Mouse (Mus musculus): ENCODE measurements at regions not wholly inside any gene's neighbourhood (a gene's known extent, or its start where the extent isn't known, plus 50 kb on each side); places are given as distances from the start of the nearest gene placed in this dataset.

DNA sequence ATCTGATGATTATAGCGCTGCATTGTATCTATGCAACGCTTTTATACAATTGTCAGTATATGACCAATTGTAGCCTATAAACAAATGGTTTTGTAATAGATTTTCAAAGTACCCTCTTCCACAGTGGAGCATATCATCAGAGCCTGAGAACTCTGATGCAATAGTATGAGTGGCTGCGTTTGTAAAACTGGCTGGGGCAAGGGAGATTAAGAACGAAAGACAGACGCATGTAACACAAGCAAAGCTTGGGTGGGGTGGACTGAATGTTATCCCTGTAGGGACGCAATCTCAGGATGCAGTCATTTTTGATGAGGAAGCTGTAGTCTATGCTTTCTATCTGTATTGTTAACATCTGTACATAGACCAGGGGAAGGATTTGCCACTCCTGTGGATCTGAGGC, 246.9 kb upstream of the Fggy start:
- no peak for DNase-seq (ENCODE audit: low spot score in 2 of 2)

DNA sequence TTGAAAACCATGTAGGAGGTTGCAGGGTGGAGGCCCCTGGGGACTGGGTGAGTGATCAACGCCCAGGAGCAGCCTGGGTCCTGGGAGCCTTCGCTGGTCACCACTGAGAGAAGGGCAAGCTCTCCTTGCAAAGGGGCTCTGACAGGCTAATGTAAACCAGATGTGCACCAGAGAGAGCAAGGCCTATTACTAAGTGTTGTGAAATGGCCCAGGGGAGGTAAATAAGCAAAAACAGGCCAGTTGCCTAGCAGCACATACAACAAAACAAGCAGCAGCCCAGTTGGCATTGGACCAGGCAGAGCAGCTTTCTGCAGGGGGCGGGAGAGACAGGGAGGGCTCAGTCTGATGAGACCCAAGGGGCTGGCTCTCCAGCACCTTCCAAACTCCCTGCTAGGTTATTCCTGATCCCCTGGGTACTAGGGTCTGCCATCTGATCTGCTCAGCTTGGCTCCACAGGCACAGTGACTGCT, 239.5 kb upstream of the Fggy start:
- DNase-seq (ENCODE audit: low spot score in 2 of 2) = no peak

DNA sequence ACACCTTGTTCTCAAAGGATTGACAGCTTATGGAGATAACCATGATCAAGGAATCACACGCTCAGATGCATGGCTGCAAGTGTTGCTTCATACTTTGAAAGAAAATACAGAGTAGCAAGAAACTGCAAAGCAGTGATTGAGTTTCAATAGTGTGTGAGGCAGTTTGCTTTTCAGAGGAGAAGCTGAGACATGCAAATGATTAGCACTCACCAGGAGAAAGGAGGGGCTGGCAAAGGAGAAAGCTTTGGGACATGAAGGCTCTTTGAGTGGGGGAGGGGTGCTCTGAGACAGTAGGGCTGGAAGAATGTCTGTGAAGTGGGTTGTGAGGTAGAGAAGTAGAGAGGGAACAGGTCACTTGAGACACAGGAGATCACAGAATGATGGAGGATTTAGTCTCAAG, 238.7 kb upstream of the Fggy start:
- no peak for DNase-seq (ENCODE audit: low spot score in 2 of 2)

DNA sequence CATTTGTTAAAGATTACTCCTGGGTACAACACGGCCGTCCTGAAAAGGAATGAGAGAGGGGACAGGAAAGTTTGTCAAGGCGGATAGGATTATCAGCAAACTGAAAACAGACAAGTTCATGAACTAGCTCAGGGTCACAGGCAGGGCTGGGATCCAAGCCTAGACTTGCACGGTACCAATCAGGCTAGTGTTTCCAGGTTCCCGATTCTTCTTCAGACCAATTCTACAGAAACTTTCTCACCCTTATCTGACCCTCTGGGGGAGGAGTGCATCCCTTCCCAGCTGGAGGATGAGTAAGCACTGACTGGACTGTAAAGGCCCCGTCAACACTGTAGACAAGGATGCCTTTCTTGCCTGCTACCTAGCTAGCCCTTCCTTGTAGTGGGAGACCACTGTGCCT, 238.3 kb upstream of the Fggy start:
- no peak for DNase-seq (ENCODE audit: low spot score in 2 of 2)

DNA sequence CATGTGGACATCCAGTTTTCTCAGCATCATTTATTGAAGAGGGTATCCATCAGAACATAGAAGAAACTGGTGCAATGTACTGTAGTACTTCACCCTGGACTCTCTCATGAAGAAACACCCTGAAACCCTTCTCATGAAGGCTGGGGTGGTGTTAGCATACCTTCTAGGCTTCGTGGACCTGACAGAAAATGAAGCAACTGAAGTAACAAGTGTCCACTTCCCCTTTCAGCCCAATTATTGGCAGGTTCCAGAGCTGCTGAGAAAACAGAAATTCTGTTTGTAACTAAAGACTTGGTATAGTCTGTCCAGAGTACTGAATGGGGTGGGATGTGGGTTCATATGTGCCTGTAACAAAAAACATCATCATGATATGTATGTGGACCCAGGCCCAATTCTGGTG, 231.4 kb upstream of the Fggy start:
- no peak for DNase-seq (ENCODE audit: low spot score in 2 of 2)

- DNase-seq (ENCODE audit: low spot score in 2 of 2) = no peak
Measured at GRCm38 (mm10) chr4:95339822-95340221, 217.5 kb upstream of the Fggy start.

DNA sequence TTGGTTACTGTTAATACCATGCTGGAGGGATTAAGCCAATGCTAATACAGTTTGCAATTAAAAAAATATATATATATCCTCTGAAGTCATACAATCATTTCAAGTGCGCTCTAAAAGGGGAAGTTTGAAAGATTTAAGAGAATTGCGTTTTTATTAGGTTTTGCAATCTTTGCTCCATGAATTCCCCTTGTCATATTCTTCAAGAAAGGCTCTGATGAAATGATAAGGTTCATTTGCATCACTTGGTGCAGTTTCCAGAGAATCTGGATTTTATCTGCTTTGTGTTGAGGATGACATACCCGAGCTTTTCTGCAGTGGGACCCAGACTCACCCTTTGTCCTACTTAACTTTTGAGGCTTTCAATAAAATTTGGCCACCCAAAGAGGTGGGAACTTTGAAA, 216.4 kb upstream of the Fggy start:
- no peak for DNase-seq (ENCODE audit: low spot score in 2 of 2)

GRCm38 (mm10) chr4:95346722-95347197, 210.5 kb upstream of the Fggy start:
- DNase-seq (ENCODE audit: low spot score in 2 of 2) = no peak

DNA sequence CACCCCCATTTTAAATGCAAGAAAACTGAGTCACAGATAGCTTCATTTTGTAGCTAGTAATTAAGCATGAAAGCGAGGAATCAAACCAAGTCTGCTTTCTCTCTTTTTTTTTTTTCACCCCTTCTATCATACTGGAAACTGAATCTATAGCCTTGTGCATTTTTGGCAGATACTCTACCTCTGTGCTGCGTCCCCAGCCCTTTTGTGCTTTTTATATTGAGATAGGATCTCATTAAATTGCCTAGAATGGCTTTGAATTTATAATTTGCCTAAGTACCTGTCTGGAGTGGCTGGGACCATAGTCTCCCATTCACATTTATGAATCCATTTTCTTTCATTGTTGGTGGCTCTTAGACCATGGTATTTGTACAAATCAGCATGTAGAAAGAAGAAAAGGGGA, 209.9 kb upstream of the Fggy start:
- no peak for DNase-seq (ENCODE audit: low spot score in 2 of 2)

- DNase-seq (ENCODE audit: low spot score in 2 of 2) = no peak
Measured at GRCm38 (mm10) chr4:95348405-95349123, 208.7 kb upstream of the Fggy start.

- DNase-seq (ENCODE audit: low spot score in 2 of 2) = peak in 1 of 2 experiments; percentile 6
Measured at GRCm38 (mm10) chr4:95353894-95354319, 203.4 kb upstream of the Fggy start.

DNA sequence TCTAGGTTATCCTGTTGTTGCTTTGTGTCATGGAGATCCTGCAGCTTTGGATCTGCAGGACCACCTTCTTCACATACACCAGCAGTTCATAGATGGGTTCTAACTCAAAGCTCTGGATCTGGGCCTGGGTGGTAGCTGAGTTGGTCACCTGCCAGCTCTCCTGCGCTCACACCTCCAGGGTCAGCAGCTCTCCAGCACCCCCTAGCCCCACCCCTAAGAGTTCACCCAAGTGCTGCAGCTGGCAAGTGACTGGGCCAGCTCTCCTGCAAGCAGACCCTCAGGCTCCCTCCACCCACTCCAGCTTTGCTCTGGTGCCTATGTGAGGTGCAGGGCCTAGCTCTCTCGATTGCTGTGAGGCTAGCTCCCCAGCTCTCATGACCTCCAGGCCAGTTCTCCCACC, 198.6 kb upstream of the Fggy start:
- DNase-seq (ENCODE audit: low spot score in 2 of 2) = no peak

DNA sequence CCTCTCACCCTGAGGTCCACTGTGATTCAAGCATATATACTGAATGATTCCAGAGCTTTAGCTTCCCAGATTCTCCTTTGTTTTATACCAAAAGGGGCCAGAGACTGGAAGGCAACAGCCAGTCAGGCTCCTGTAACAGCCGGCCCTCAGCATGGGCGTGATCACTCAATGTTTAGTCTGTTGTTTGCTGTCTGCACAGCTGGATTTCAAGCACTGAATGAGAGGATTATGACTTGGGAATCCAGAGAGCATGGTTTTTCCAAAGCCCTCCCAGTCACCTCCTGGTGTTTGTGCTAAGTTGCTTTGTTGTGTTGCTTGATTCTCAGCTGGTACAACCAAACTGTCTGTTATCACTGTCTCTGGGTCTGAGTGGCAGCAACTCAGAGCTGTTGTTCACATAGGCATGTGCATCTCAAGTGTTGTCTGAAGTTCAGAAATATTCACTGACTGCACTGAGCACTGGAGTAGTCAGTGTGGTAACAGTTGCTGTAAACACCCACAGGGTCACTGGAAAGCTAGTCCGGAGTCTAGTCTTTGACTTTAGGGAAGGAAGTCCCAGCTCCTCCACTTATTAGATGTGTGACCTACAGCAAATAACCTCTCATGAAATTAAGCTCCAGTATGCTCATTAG, 196.9 kb upstream of the Fggy start:
- DNase-seq (ENCODE audit: low spot score in 2 of 2) = no peak

DNA sequence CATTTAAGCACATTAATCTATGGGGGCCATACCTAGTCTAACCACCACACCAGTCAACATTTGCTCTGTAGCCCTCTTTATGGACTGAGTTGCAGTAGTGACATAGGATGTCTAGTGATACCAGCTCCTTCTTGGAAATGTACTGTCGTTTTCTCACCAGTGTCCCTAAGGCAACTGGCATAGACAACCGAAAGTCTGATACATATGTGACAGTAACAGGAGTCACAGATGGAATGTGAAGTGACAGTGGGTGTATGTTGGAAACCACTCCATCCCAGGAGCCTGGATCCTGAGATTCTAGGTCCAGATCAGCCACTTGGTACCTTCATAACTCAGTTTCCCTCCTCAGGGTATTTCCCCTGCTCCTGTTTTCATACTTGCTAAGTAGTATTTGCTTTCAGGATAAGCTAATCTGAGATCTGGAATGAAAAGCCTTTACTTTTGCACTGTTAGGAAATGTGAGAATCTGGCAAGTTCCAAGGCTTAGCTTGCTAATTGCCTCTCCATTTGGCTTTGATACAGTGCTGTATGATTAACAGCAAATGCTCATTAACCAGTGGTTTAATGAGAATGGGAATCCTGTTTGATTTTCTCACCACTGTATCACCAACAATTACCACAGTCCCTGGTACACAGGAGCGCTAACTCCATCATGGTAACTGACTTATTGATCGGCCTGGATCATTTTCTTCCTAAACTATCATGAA, 192.8 kb upstream of the Fggy start:
- DNase-seq (ENCODE audit: low spot score in 2 of 2) = no peak

GRCm38 (mm10) chr4:95376386-95376785, 180.9 kb upstream of the Fggy start:
- DNase-seq (ENCODE audit: low spot score in 2 of 2) = no peak

DNA sequence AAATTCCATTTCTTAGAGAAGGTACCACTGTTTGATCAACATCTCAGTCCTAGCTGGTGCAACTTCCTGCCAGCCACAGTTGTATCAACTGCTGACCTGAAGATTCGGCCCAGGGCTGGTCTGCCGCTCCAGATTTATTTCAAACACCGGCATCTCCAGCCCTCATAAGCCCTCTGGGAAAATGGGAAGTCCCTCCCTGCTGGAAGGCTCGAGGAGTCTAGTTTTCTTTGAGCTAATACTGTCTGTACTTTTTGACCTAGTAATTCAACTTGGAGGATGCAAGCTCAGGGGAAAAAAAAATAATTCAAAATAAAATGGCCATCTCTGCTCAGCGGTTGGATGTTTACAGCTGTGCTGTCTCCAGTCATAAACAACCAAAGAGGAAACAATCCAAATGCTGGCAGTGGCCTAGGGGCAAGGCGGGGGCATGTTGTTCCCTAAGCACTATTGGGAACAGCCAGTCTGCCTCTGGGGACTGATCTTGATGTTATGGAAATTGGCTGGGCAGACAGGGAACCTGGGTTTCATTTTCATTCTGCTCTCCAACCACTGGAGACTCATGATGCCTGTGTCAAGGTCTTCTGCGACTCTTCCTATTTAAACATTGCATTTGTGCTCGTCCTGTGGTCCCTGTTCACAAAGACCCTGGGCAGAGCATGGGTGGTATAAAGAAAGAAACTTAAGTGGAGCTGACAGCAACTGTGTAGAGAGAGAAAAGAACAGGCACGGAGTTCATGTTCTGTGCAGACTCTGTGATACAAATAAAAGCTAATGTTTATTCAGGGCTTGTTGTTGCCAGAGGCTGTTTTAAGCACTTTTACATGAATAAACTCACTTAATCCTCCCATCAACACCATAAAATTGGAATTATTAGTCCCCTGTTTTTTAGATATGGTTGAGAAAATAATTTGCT, 179.8 kb upstream of the Fggy start:
- no peak for DNase-seq (ENCODE audit: low spot score in 2 of 2)

DNA sequence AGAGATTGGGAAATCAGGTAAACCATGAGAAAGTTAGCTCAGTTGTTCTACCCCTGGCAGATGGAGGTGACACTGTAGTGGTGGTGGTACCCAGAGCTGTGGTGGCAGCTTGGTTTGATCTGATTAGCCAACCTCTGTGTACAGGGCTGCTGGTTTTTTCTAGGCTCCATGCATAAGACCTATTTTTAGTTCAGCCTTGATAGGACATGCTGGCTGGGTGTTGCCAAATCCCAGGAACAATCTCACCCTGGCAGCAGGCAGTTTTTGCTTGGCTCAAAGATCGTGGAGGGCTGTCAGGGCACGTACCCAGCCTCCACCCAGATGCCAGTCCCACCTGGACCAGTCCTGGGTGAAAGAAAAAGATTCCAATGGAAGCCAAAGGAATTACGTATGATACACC, 178.7 kb upstream of the Fggy start:
- DNase-seq (ENCODE audit: low spot score in 2 of 2) = no peak

- DNase-seq (ENCODE audit: low spot score in 2 of 2) = no peak
Measured at GRCm38 (mm10) chr4:95383216-95383892, 174.0 kb upstream of the Fggy start.

GRCm38 (mm10) chr4:95385552-95385951, 171.8 kb upstream of the Fggy start:
- DNase-seq (ENCODE audit: low spot score in 2 of 2) = no peak

- no peak for DNase-seq (ENCODE audit: low spot score in 2 of 2)
Measured at GRCm38 (mm10) chr4:95386021-95386420, 171.3 kb upstream of the Fggy start.

GRCm38 (mm10) chr4:95388556-95388955, 168.8 kb upstream of the Fggy start:
- DNase-seq (ENCODE audit: low spot score in 2 of 2) = no peak
